Mouse (Mus musculus) lung, embryonic 16.5 days (tissue): Measurements from ENCODE around the gene Itgae. TPM values are rescaled to one million over a fixed set of nuclear protein-coding genes. Genes with fewer than 3 reads are reported as not detected.

Experiments used
- polyA plus RNA-seq: library from polyadenylated mRNA; unstranded; fragments of >200 nt; fragmentation: Nextera tagmentation; extraction: Ambion mirVana; gene quantifications from 2 replicates; pipeline ENCODE4 v1.2.1, GENCODE M21; 2015

Gene Itgae
- polyA plus RNA-seq, 1 experiment from 2014 or later = 0.63 TPM

Other genes starting within 250 kb of the Itgae start
- 21.7 and 23.2 TPM in 2 replicates for gene Atp2a3, start 129.4 kb upstream of the Itgae start, polyA plus RNA-seq
- 2.2 and 2.6 TPM in 2 replicates for gene P2rx1, start 91.5 kb upstream of the Itgae start, polyA plus RNA-seq
- 7.3 and 7.5 TPM in 2 replicates for gene Camkk1, start 71.6 kb upstream of the Itgae start, polyA plus RNA-seq
- 11.2 and 11.7 TPM in 2 replicates for gene Ncbp3, start 42.8 kb upstream of the Itgae start, polyA plus RNA-seq
- 16.8 and 18.4 TPM in 2 replicates for gene Haspin, start 47.7 kb downstream of the Itgae start, polyA plus RNA-seq
- 0.18 and 0.70 TPM in 2 replicates for gene P2rx5, start 69.8 kb downstream of the Itgae start, polyA plus RNA-seq
- gene Emc6, start 86.5 kb downstream of the Itgae start, polyA plus RNA-seq = 117 and 121 TPM in 2 replicates
- 275 and 278 TPM in 2 replicates for gene Tax1bp3, start 86.5 kb downstream of the Itgae start, polyA plus RNA-seq
- gene Ctns, start 108.5 kb downstream of the Itgae start, polyA plus RNA-seq = 14.9 and 16.4 TPM in 2 replicates
- 1.6 and 2.3 TPM in 2 replicates for gene Shpk, start 108.9 kb downstream of the Itgae start, polyA plus RNA-seq
- 0.05 TPM in 1 of 2 replicates, not detected in the other for gene Trpv1, start 143.7 kb downstream of the Itgae start, polyA plus RNA-seq
- gene Trpv3, start 176.8 kb downstream of the Itgae start, polyA plus RNA-seq = 0.13 and 0.14 TPM in 2 replicates
- gene Aspa, start 239.0 kb downstream of the Itgae start, polyA plus RNA-seq = 1.4 and 1.8 TPM in 2 replicates
- not detected in 2 replicates for gene Gm49340, start 239.2 kb downstream of the Itgae start, polyA plus RNA-seq
- 0.21 TPM in 1 of 2 replicates, not detected in the other for gene Spata22, start 239.2 kb downstream of the Itgae start, polyA plus RNA-seq